Mouse (Mus musculus): ENCODE results near the gene Gm13289. TPM values are rescaled to one million over a fixed set of nuclear protein-coding genes. Genes with fewer than 3 reads are reported as not detected.
"Not testable (repeated sequence)": the region's sequence is repeated elsewhere in the genome, so short reads cannot be mapped to it uniquely, and the experiment has no call there.

The Gm13289 gene
- polyA plus RNA-seq, 1 experiment from 2014 or later, result not detected

- 0% methylated on average over 3 of the region's 28 CpGs for WGBS
- H3K27ac ChIP-seq (replicated peaks; ENCODE audit: low read depth, low read length); H3K36me3 ChIP-seq (replicated peaks; ENCODE audit: control insufficient read depth, insufficient read depth, low read depth, low read length): not testable (repeated sequence)
These were observed 11.7 kb downstream of the Gm13289 start, which contains the start of gene Gm13277 for GRCm38 (mm10) chr4:88788402-88788801. Gm13277 (plus strand) TSS chr4:88788632.

GRCm38 (mm10) chr4:88791250-88791649, 14.5 kb downstream of the Gm13289 start, which contains the start of gene Gm13278:
Gm13278 (plus strand) TSS chr4:88791550.
- not testable (repeated sequence) for H3K4me3 ChIP-seq (ENCODE audit: low read depth, low read length); H3K27me3 ChIP-seq (ENCODE audit: control insufficient read depth, insufficient read depth, low read length); ATAC-seq (replicated peaks; ENCODE audit: insufficient number of reproducible peaks, low FRiP score, low TSS enrichment, low read depth); H3K9ac ChIP-seq (replicated peaks; ENCODE audit: low read length); H3K4me1 ChIP-seq (ENCODE audit: control insufficient read depth, insufficient read depth, low read length); H3K9me3 ChIP-seq (replicated peaks; ENCODE audit: control insufficient read depth, low read length); H3K27ac ChIP-seq (replicated peaks; ENCODE audit: low read depth, low read length); H3K36me3 ChIP-seq (replicated peaks; ENCODE audit: control insufficient read depth, insufficient read depth, low read depth, low read length); DNase-seq (ENCODE audit: low spot score); H3K4me2 ChIP-seq (ENCODE audit: low read depth, low read length)
- WGBS, result no CpG with 5 or more reads among the region's 28 CpGs

More at GRCm38 (mm10) chr4:88788402-88788801, 11.7 kb downstream of the Gm13289 start, which contains the start of gene Gm13277:
- not testable (repeated sequence) for H3K4me1 ChIP-seq (ENCODE audit: control insufficient read depth, insufficient read depth, low read length); H3K27me3 ChIP-seq (ENCODE audit: control insufficient read depth, insufficient read depth, low read length); H3K9ac ChIP-seq (replicated peaks; ENCODE audit: low read length); H3K4me2 ChIP-seq (ENCODE audit: low read depth, low read length); H3K9me3 ChIP-seq (replicated peaks; ENCODE audit: control insufficient read depth, low read length); H3K4me3 ChIP-seq (ENCODE audit: low read depth, low read length); ATAC-seq (replicated peaks; ENCODE audit: insufficient number of reproducible peaks, low FRiP score, low TSS enrichment, low read depth); DNase-seq (ENCODE audit: low spot score)

- H3K36me3 ChIP-seq (replicated peaks; ENCODE audit: control insufficient read depth, insufficient read depth, low read depth, low read length); H3K4me2 ChIP-seq (ENCODE audit: low read depth, low read length); H3K4me3 ChIP-seq (ENCODE audit: low read depth, low read length); ATAC-seq (replicated peaks; ENCODE audit: insufficient number of reproducible peaks, low FRiP score, low TSS enrichment, low read depth); H3K9ac ChIP-seq (replicated peaks; ENCODE audit: low read length); DNase-seq (ENCODE audit: low spot score); H3K27ac ChIP-seq (replicated peaks; ENCODE audit: low read depth, low read length); H3K4me1 ChIP-seq (ENCODE audit: control insufficient read depth, insufficient read depth, low read length); H3K9me3 ChIP-seq (replicated peaks; ENCODE audit: control insufficient read depth, low read length); H3K27me3 ChIP-seq (ENCODE audit: control insufficient read depth, insufficient read depth, low read length): not testable (repeated sequence)
- WGBS, result 1% methylated on average over 9 of the region's 52 CpGs
These were observed 17.4 kb downstream of the Gm13289 start, which contains the start of gene Gm13275 for GRCm38 (mm10) chr4:88793936-88794675. Gm13275 (plus strand) TSS chr4:88794487.

- not testable (repeated sequence) for H3K4me1 ChIP-seq (ENCODE audit: control insufficient read depth, insufficient read depth, low read length); DNase-seq (ENCODE audit: low spot score); H3K9ac ChIP-seq (replicated peaks; ENCODE audit: low read length); H3K27ac ChIP-seq (replicated peaks; ENCODE audit: low read depth, low read length); H3K4me2 ChIP-seq (ENCODE audit: low read depth, low read length); H3K27me3 ChIP-seq (ENCODE audit: control insufficient read depth, insufficient read depth, low read length); H3K36me3 ChIP-seq (replicated peaks; ENCODE audit: control insufficient read depth, insufficient read depth, low read depth, low read length); ATAC-seq (replicated peaks; ENCODE audit: insufficient number of reproducible peaks, low FRiP score, low TSS enrichment, low read depth); H3K9me3 ChIP-seq (replicated peaks; ENCODE audit: control insufficient read depth, low read length); H3K4me3 ChIP-seq (ENCODE audit: low read depth, low read length)
- no CpG with 5 or more reads among the region's 28 CpGs for WGBS
These were observed 20.4 kb downstream of the Gm13289 start, which contains the start of gene Gm13279 for GRCm38 (mm10) chr4:88797097-88797496. Gm13279 (plus strand) TSS chr4:88797397.

GRCm38 (mm10) chr4:88799365-88799764, 22.6 kb downstream of the Gm13289 start, which contains the start of gene Gm13285:
Gm13285 (plus strand) TSS chr4:88799665.
- not testable (repeated sequence) for H3K4me3 ChIP-seq (ENCODE audit: low read depth, low read length); H3K4me2 ChIP-seq (ENCODE audit: low read depth, low read length); H3K4me1 ChIP-seq (ENCODE audit: control insufficient read depth, insufficient read depth, low read length); DNase-seq (ENCODE audit: low spot score); H3K27ac ChIP-seq (replicated peaks; ENCODE audit: low read depth, low read length); H3K9ac ChIP-seq (replicated peaks; ENCODE audit: low read length); H3K9me3 ChIP-seq (replicated peaks; ENCODE audit: control insufficient read depth, low read length); H3K27me3 ChIP-seq (ENCODE audit: control insufficient read depth, insufficient read depth, low read length); H3K36me3 ChIP-seq (replicated peaks; ENCODE audit: control insufficient read depth, insufficient read depth, low read depth, low read length); ATAC-seq (replicated peaks; ENCODE audit: insufficient number of reproducible peaks, low FRiP score, low TSS enrichment, low read depth)
- 10% methylated on average over 3 of the region's 7 CpGs for WGBS

GRCm38 (mm10) chr4:88802954-88803353, 26.2 kb downstream of the Gm13289 start, which contains the start of gene Gm13287:
Gm13287 (plus strand) TSS chr4:88803254.
- not testable (repeated sequence) for H3K9ac ChIP-seq (replicated peaks; ENCODE audit: low read length); ATAC-seq (replicated peaks; ENCODE audit: insufficient number of reproducible peaks, low FRiP score, low TSS enrichment, low read depth); H3K4me3 ChIP-seq (ENCODE audit: low read depth, low read length); H3K4me2 ChIP-seq (ENCODE audit: low read depth, low read length); DNase-seq (ENCODE audit: low spot score); H3K4me1 ChIP-seq (ENCODE audit: control insufficient read depth, insufficient read depth, low read length); H3K9me3 ChIP-seq (replicated peaks; ENCODE audit: control insufficient read depth, low read length); H3K27me3 ChIP-seq (ENCODE audit: control insufficient read depth, insufficient read depth, low read length); H3K27ac ChIP-seq (replicated peaks; ENCODE audit: low read depth, low read length); H3K36me3 ChIP-seq (replicated peaks; ENCODE audit: control insufficient read depth, insufficient read depth, low read depth, low read length)
- WGBS, result no CpG with 5 or more reads among the region's 29 CpGs

- H3K4me1 ChIP-seq (ENCODE audit: control insufficient read depth, insufficient read depth, low read length); H3K27me3 ChIP-seq (ENCODE audit: control insufficient read depth, insufficient read depth, low read length); H3K36me3 ChIP-seq (replicated peaks; ENCODE audit: control insufficient read depth, insufficient read depth, low read depth, low read length); ATAC-seq (replicated peaks; ENCODE audit: insufficient number of reproducible peaks, low FRiP score, low TSS enrichment, low read depth); H3K27ac ChIP-seq (replicated peaks; ENCODE audit: low read depth, low read length); H3K4me3 ChIP-seq (ENCODE audit: low read depth, low read length); H3K9me3 ChIP-seq (replicated peaks; ENCODE audit: control insufficient read depth, low read length); H3K9ac ChIP-seq (replicated peaks; ENCODE audit: low read length); H3K4me2 ChIP-seq (ENCODE audit: low read depth, low read length); DNase-seq (ENCODE audit: low spot score): not testable (repeated sequence)
- WGBS, result no CpG with 5 or more reads among the region's 8 CpGs
These were observed 28.5 kb downstream of the Gm13289 start, which contains the start of gene Gm13288 for GRCm38 (mm10) chr4:88805231-88805630. Gm13288 (plus strand) TSS chr4:88805531.

GRCm38 (mm10) chr4:88805761-88806160, 29.0 kb downstream of the Gm13289 start:
- ATAC-seq (replicated peaks; ENCODE audit: insufficient number of reproducible peaks, low FRiP score, low TSS enrichment, low read depth); H3K27ac ChIP-seq (replicated peaks; ENCODE audit: low read depth, low read length); H3K4me1 ChIP-seq (ENCODE audit: control insufficient read depth, insufficient read depth, low read length); H3K9ac ChIP-seq (replicated peaks; ENCODE audit: low read length); H3K27me3 ChIP-seq (ENCODE audit: control insufficient read depth, insufficient read depth, low read length); DNase-seq (ENCODE audit: low spot score); H3K9me3 ChIP-seq (replicated peaks; ENCODE audit: control insufficient read depth, low read length); H3K4me2 ChIP-seq (ENCODE audit: low read depth, low read length); H3K36me3 ChIP-seq (replicated peaks; ENCODE audit: control insufficient read depth, insufficient read depth, low read depth, low read length); H3K4me3 ChIP-seq (ENCODE audit: low read depth, low read length): not testable (repeated sequence)
- no CpG with 5 or more reads among the region's 34 CpGs for WGBS
